Mouse (Mus musculus) lung, postnatal 4 days (tissue): Measurements from ENCODE around the gene Ric3.
"Not testable (repeated sequence)": the region's sequence is repeated elsewhere in the genome, so short reads cannot be mapped to it uniquely, and the experiment has no call there.

ENCODE experiments used
- DNase-seq, 2 experiments: peaks; one replicate each; pipeline ENCODE4 v3.0.0; 2021

The Ric3 gene

DNA sequence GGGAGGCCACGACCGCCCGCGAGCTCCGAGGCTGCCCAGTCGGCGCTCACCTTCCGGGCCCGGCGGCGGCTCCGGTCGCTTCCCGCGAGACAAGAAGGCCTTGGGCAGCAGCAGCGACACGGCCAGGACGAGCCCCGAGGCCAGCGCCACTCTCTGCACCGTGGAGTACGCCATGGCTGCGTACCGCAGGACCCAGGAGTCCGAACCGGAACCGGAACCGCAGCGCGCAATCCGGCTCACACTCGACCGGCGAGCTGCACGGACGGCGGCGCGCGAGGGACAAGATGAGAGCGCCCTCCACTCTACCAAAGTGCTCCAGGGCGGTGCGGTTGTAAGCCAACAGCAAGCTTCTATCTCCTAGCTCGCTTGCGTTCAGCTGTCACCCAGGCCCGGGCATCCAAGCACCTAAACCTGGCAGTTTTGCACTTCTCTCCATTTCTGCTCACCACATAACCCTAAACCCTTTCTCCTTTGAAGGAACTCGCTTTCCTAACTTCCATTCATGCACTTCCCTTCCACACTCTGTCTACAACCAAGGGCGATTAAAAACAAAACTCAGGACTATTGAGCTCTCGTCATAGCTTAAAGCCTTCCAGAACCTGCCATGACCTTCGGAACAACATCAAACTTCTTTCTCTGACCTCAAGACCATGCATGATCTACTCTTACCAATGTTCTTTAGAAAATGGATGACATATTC, at the start of gene Ric3:
Ric3 (minus strand) TSS at position 219 of the 700 bp plus-strand sequence.
- DNase-seq: peak; percentile 11 to 37

DNA sequence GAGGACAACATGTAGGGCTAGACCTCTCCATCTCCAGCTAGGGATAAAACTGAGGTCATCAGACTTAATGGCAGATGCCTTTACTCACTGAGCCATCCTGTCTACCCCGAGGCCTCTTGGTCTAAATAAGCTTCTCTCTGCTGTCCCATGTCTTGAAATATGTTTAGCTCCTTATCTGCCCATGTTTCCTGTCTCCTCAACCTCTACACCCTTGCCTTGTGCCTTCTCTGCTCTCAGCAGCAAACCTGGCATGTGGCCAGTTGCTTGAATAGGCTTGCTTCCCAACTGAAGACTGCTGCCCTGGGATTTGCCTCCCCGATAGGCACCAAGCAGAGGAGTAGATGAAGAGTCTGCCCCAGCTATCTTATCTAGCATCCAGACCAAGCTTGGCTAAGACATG, 48.4 kb upstream of the Ric3 start:
- no peak for DNase-seq

- DNase-seq: no peak
Observed at GRCm38 (mm10) chr7:109129946-109130686, 47.0 kb upstream of the Ric3 start.

GRCm38 (mm10) chr7:109129442-109129841, 46.3 kb upstream of the Ric3 start:
- no peak for DNase-seq

- no peak for DNase-seq
Observed at GRCm38 (mm10) chr7:109115929-109116328, 32.8 kb upstream of the Ric3 start.

- DNase-seq: not testable (repeated sequence)
Observed at GRCm38 (mm10) chr7:109115488-109115887, 32.4 kb upstream of the Ric3 start.

DNA sequence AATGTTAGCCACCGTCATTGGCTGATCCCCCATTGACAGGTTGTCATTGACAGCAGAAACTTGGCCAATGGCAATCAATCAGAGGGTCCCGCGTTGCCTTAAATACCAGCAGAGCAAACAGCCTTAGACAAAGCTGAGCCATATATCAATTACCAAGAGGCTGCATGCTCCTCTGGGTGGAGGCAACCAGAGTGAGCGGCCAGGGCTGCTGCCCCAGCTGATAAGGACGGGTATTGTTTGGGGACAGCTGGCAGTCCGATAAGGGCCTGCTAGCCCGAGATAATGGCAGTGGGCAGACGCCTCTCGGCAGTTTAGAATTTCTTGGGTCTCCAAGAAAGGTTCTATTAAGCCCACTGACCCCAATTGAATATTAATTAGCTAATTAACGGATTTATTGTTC, 31.8 kb upstream of the Ric3 start:
- DNase-seq: no peak

GRCm38 (mm10) chr7:109111000-109111399, 27.9 kb upstream of the Ric3 start:
- no peak for DNase-seq

- no peak for DNase-seq
Observed at GRCm38 (mm10) chr7:109104894-109105293, 21.8 kb upstream of the Ric3 start.

GRCm38 (mm10) chr7:109101167-109101566, 18.0 kb upstream of the Ric3 start:
- DNase-seq: no peak

DNA sequence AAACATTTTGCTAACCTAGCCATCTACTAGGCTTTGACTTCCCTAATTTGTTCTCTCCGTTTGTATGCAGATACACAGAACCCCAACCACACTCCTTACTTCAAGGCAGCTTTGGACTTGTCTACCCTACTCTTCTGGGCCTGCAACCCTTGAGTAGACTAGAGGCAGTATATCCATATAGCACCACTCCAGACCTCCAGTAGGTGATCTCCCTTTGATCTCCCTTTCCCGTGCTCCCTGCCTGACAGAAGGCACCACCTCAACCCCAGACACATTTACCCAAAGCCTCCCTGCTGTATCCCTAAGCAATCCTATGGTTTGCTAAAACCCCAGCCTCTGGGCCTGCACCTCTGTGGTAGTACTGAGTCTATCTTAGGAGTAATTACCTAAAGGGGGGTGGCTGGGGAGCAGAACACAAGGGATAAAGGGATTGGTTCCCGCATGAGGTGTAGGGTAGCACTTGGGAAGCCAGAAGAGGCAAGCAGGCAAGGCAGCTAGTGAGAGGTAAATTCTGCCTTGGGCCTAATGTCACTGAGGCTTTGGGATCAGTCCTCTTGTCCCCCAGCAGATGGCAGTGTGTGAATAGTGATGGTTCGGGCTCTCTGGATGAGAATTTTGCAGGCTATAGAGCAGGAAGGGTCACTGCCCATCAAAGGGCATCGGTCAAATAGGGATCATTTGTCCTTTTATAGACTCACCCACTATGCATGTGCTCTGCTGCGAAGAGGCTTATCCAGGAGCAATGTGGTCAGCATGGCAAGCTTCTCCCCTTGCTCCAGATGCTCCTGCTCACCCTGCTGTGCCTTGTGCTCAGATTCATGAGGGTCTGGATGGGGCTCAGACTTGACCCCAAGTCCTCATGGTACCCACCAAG, 15.3 kb upstream of the Ric3 start:
- DNase-seq: peak in 1 of 2 experiments; percentile 8

DNA sequence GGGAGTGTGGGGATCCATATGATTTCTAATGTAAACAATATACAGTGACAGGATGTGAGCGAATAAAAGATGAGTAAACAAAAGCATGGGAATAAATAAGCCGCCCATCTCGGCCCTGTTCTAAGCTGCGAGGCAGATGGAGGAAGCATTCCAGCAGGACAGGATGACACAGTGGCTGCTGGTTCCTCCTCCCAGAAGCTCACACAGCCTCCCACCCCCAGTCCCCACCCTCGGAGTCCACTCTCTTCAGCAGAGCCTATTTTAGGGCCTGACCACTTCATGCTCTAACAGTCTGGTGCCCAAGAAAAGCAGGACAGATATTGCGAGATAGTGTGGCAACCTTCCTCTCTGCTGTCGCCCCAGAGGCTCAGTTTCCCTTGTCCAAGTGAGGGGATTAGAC, 14.1 kb upstream of the Ric3 start:
- DNase-seq: no peak

- DNase-seq: no peak
Observed at GRCm38 (mm10) chr7:109096618-109097017, 13.5 kb upstream of the Ric3 start.

GRCm38 (mm10) chr7:109094294-109094693, 11.2 kb upstream of the Ric3 start:
- no peak for DNase-seq

DNA sequence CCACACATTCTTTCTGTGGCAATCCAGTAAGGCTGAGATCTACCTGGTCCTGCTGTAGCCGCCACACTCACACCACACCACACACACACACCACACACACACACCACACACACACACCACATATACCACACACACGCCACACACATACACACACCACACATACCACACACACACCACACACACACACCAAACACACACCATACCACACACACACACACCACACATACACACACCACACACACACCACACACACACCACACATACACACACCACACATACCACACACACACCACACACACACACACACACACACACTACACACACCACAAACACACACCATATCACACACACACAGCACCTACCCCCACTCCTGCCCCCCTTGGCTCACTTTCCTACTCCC, 8.2 kb upstream of the Ric3 start:
- not testable (repeated sequence) for DNase-seq

DNA sequence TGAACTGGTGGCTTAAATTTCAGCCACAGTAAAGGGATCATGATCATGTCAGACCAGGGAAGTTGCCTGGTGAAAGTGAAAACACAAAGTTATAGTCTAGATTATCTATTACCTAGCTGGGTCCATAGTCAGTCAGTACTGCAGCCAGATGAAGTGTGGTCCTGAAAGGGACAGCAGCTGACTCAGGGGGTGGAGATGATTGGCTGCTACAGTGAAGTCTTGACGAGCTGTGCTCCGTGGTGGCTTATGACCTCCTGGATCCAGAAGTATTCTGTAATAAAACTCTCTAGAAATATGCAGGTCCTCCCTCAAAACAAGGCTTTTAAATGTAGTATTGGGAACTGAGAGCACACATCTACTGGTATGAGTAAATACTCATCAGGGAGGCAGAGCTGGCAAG, 3.8 kb upstream of the Ric3 start:
- no peak for DNase-seq

- no peak for DNase-seq
Observed at GRCm38 (mm10) chr7:109083813-109084184, 668 bp upstream of the Ric3 start.

GRCm38 (mm10) chr7:109082269-109083112, 640 bp downstream of the Ric3 start:
- peak in 1 of 2 experiments; percentile 21 for DNase-seq

GRCm38 (mm10) chr7:109072326-109072725, 10.8 kb downstream of the Ric3 start:
- DNase-seq: no peak

DNA sequence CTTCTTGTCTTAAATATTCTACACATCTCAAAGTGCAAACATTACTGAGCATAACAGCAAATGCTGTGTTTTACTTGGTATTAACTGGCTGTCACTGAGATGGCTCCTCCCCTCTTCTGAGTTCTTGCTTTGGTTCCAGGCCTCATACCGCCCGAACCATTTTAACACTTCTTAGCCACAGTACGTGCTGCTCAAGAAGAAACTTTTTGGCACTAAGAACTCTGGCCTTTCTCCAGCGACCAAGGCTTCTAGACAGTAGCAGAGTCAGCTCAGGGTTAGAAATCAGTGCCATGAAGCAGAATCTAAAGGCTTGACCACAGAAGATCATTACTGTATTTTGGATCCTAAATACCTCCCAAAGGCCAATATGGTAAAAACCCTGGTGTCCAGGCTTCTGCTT, 13.5 kb downstream of the Ric3 start:
- no peak for DNase-seq

GRCm38 (mm10) chr7:109059536-109059935, 23.6 kb downstream of the Ric3 start:
- no peak for DNase-seq

DNA sequence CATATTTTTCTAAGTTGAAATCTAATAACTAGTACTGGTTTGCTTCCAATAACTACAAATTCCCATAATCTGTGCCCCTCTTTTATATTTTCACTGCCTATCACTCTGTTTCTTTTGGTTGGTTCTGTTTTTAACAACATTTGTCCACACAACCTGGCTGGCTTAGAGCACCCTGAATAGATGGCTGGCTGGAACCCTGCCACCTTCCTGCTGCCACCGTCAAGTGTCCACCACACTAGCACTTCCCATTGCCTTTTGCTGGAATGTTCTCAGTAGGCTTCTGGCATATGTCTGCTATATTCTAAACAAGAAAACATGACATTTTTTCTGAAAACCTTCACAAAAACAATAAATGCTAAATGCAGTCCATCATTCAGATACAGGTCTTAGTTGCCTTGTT, 32.3 kb downstream of the Ric3 start:
- no peak for DNase-seq

- DNase-seq: no peak
Observed at GRCm38 (mm10) chr7:109045876-109046275, 37.3 kb downstream of the Ric3 start.
